Mouse (Mus musculus) ES-E14 (cell line): ENCODE results near the gene Dusp1.

ENCODE experiments used
- CHD2 ChIP-seq: IDR thresholded peaks from 2 replicates; pipeline ENCODE4 v1.6.1; 2014; ENCODE audit warnings: mild to moderate bottlenecking, low read depth, low read length, inconsistent platforms
- HCFC1 ChIP-seq: IDR thresholded peaks from 2 replicates; pipeline ENCODE4 v1.6.1; 2012; ENCODE audit warnings: low read length, inconsistent platforms, borderline replicate concordance; ENCODE audit not compliant: insufficient read depth
- MAFK ChIP-seq: IDR thresholded peaks from 2 replicates; pipeline ENCODE4 v1.6.1; 2014; ENCODE audit warnings: mild to moderate bottlenecking, low read depth, low read length, inconsistent platforms; ENCODE audit not compliant: insufficient read depth
- ZC3H11A ChIP-seq: IDR thresholded peaks from 2 replicates; pipeline ENCODE4 v1.6.1; 2012; ENCODE audit warnings: low read depth, mild to moderate bottlenecking, inconsistent platforms, low read length, borderline replicate concordance
- ZNF384 ChIP-seq: IDR thresholded peaks from 2 replicates; pipeline ENCODE4 v1.6.1; 2012; ENCODE audit warnings: low read depth, low read length, inconsistent platforms

DNA sequence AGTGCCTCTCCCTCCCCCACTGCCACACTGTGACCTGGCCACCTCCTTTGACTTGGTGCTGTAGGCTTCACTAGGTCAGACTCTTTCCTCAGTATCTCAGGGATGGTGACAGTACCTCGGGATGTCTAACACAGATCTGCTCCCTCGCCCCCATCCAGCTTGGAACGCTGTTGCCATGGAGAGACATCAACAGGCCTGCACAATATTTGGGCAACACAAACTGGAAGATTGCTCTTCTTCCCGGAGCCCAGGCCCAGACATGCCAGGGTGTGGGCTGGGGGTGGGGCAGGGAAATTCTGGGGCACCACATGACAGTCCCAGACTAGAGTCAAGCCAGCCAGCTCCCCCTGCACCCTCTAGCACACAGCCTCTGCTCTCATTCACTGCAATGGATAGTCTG is 83.3 kb downstream of the Dusp1 start:
- TF ChIP-seq CHD2 (no peak), ZNF384 (no peak), MAFK (no peak), HCFC1 (no peak), ZC3H11A (no peak)
